Mouse (Mus musculus) embryonic fibroblast, embryonic 13.5 days (primary cell): ENCODE data around the gene Dner. TPM values are rescaled to one million over a fixed set of nuclear protein-coding genes. Genes with fewer than 3 reads are reported as not detected.

ENCODE experiments used
- H3K27ac ChIP-seq: 2 replicates; pipeline ENCODE4 v1.5.1; 2012; ENCODE audit warnings: low read length, control low read depth, inconsistent platforms; ENCODE audit not compliant: insufficient read depth
- H3K4me1 ChIP-seq: 2 replicates; pipeline ENCODE4 v1.6.1; 2011; ENCODE audit warnings: low read length; ENCODE audit not compliant: control insufficient read depth, insufficient read depth
- H3K4me3 ChIP-seq: 2 replicates; pipeline ENCODE4 v1.5.1; 2011; ENCODE audit warnings: mild to moderate bottlenecking, control low read depth, low read length; ENCODE audit not compliant: insufficient read depth
- CTCF ChIP-seq: IDR thresholded peaks from 2 replicates; pipeline ENCODE4 v1.5.1; 2011; ENCODE audit warnings: mild to moderate bottlenecking, control low read depth, low read length, moderate library complexity, borderline replicate concordance; ENCODE audit not compliant: insufficient read depth
- POLR2A ChIP-seq: IDR thresholded peaks from 2 replicates; pipeline ENCODE4 v1.6.1; 2011; ENCODE audit warnings: low read depth, mild to moderate bottlenecking, control low read depth, low read length, moderate library complexity
- polyA plus RNA-seq: library from polyadenylated mRNA; stranded (reverse); fragments of >200 nt; gene quantifications from 2 replicates; pipeline ENCODE4 v1.2.4, GENCODE M21; 2011; ENCODE audit warnings: low read depth; ENCODE audit not compliant: missing spikeins, insufficient read length

Gene Dner
- polyA plus RNA-seq, 1 experiment = 1.4 TPM

GRCm38 (mm10) chr1:84507568-84507967 is 188.5 kb downstream of the Dner start:
- Histone ChIP-seq H3K4me1 (peaks cover 13% of the 10 kb centered on the region), H3K27ac (peak overlapping the region; percentile 23)
- TF ChIP-seq POLR2A (no peak), CTCF (no peak)

GRCm38 (mm10) chr1:84506984-84507546 is 189.0 kb downstream of the Dner start:
- TF ChIP-seq POLR2A (no peak), CTCF (no peak)
- Histone ChIP-seq H3K27ac (peak overlapping the region; percentile 23), H3K4me1 (peaks cover 13% of the 10 kb centered on the region), H3K4me3 (no peak overlapping the region)

More at GRCm38 (mm10) chr1:84507568-84507967, 188.5 kb downstream of the Dner start:
- H3K4me3 ChIP-seq = no peak overlapping the region

GRCm38 (mm10) chr1:84500673-84501072 is 195.3 kb downstream of the Dner start:
- no peak overlapping the region for H3K4me3 ChIP-seq
- H3K4me1 ChIP-seq = no peaks in the 10 kb centered on the region
- no peak for TF ChIP-seq CTCF
- no peak for TF ChIP-seq POLR2A
- H3K27ac ChIP-seq = no peak overlapping the region

- H3K4me3 ChIP-seq = no peak overlapping the region
- H3K4me1 ChIP-seq = no peaks in the 10 kb centered on the region
- no peak for TF ChIP-seq POLR2A
- no peak overlapping the region for H3K27ac ChIP-seq
Measured at GRCm38 (mm10) chr1:84491732-84492131, 204.3 kb downstream of the Dner start.

GRCm38 (mm10) chr1:84488546-84488945 is 207.5 kb downstream of the Dner start:
- TF ChIP-seq POLR2A = no peak
- no peak for TF ChIP-seq CTCF
- Histone ChIP-seq H3K4me1 (no peaks in the 10 kb centered on the region), H3K4me3 (no peak overlapping the region), H3K27ac (no peak overlapping the region)

GRCm38 (mm10) chr1:84485066-84485465 is 211.0 kb downstream of the Dner start:
- H3K27ac ChIP-seq = no peak overlapping the region
- TF ChIP-seq CTCF (no peak), POLR2A (no peak)
- no peaks in the 10 kb centered on the region for H3K4me1 ChIP-seq
- no peak overlapping the region for H3K4me3 ChIP-seq

- TF ChIP-seq CTCF = no peak
- no peak for TF ChIP-seq POLR2A
- no peaks in the 10 kb centered on the region for H3K4me1 ChIP-seq
- H3K27ac ChIP-seq = no peak overlapping the region
- no peak overlapping the region for H3K4me3 ChIP-seq
Measured at GRCm38 (mm10) chr1:84484577-84484976, 211.4 kb downstream of the Dner start.

- no peaks in the 10 kb centered on the region for H3K4me1 ChIP-seq
- H3K4me3 ChIP-seq = no peak overlapping the region
- TF ChIP-seq POLR2A (no peak), CTCF (no peak)
- no peak overlapping the region for H3K27ac ChIP-seq
Measured at GRCm38 (mm10) chr1:84479976-84480375, 216.0 kb downstream of the Dner start.

GRCm38 (mm10) chr1:84474274-84474673 is 221.7 kb downstream of the Dner start:
- Histone ChIP-seq H3K4me3 (no peak overlapping the region), H3K27ac (no peak overlapping the region), H3K4me1 (no peaks in the 10 kb centered on the region)
- no peak for TF ChIP-seq CTCF
- no peak for TF ChIP-seq POLR2A

GRCm38 (mm10) chr1:84472260-84472659 is 223.8 kb downstream of the Dner start:
- H3K27ac ChIP-seq = no peak overlapping the region
- H3K4me1 ChIP-seq = no peaks in the 10 kb centered on the region
- H3K4me3 ChIP-seq = no peak overlapping the region
- TF ChIP-seq POLR2A (no peak), CTCF (no peak)

GRCm38 (mm10) chr1:84470342-84470741 is 225.7 kb downstream of the Dner start:
- no peak overlapping the region for H3K4me3 ChIP-seq
- no peaks in the 10 kb centered on the region for H3K4me1 ChIP-seq
- H3K27ac ChIP-seq = no peak overlapping the region
- TF ChIP-seq CTCF (peak; percentile 44; the same call in 1 of the 2 replicates), POLR2A (no peak)
